Mouse (Mus musculus) CH12.LX (cell line): ENCODE data around the gene Sel1l.

Experiments used
- CTCF ChIP-seq, 2 experiments: IDR thresholded peaks in 1 of 2; conservative IDR thresholded peaks in 1 of 2; 2 replicates each; pipeline ENCODE4 v1.5.1; 2011 to 2012; ENCODE audit warnings: low read depth in 2 of 2, low read length in 2 of 2, improper control_type of control experiment in 1 of 2, inconsistent platforms in 1 of 2, mild to moderate bottlenecking in 1 of 2, moderate library complexity in 1 of 2
- ELF1 ChIP-seq: IDR thresholded peaks from 2 replicates; pipeline ENCODE4 v1.6.1; 2014; ENCODE audit warnings: low read depth, mild to moderate bottlenecking, inconsistent platforms, low read length, improper control_type of control experiment
- GABPA ChIP-seq: IDR thresholded peaks from 2 replicates; pipeline ENCODE4 v1.6.1; 2012; ENCODE audit warnings: low read depth, low read length, improper control_type of control experiment, inconsistent platforms; ENCODE audit not compliant: insufficient replicate concordance
- MAX ChIP-seq: IDR thresholded peaks from 2 replicates; pipeline ENCODE4 v1.6.1; 2011; ENCODE audit warnings: low read length, improper control_type of control experiment
- NELFE ChIP-seq: IDR thresholded peaks from 2 replicates; pipeline ENCODE4 v1.6.1; 2011; ENCODE audit warnings: low read depth, low read length, improper control_type of control experiment
- RAD21 ChIP-seq: IDR thresholded peaks from 2 replicates; pipeline ENCODE4 v1.6.1; 2011; ENCODE audit warnings: low read depth, mild to moderate bottlenecking, low read length, improper control_type of control experiment, moderate library complexity

DNA sequence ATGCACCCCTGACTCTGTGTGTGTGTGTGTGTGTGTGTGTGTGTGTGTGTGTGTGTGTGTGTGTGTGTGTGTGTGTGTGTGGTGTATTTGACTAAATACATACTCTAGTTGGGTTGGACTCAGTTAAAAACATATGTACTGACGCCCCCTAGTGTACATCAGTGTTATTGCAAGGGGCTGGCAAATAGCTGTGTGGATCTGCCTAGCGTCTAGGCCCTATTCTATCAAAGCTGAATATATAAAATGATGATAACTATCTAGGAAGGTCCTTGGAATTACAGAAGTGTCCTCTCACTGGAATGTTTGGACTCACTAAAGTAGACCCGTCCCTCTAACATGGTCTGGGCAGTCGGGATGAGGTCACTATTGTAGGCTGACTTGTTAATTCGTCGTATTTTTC, 59.2 kb downstream of the Sel1l start:
- TF ChIP-seq MAX: no peak
- TF ChIP-seq GABPA: no peak
- TF ChIP-seq CTCF (conservative IDR thresholded peaks at IDR 0.05 in 1 of 2, IDR thresholded peaks at IDR 0.05 in 1 of 2; ENCODE audit: low read depth in 2 of 2, low read length in 2 of 2): peak; percentile 75 to 90
- peak; percentile 81 for TF ChIP-seq RAD21
- no peak for TF ChIP-seq ELF1
- TF ChIP-seq NELFE: no peak
